Mouse (Mus musculus): Measurements from ENCODE around the gene Cd9.

DNA sequence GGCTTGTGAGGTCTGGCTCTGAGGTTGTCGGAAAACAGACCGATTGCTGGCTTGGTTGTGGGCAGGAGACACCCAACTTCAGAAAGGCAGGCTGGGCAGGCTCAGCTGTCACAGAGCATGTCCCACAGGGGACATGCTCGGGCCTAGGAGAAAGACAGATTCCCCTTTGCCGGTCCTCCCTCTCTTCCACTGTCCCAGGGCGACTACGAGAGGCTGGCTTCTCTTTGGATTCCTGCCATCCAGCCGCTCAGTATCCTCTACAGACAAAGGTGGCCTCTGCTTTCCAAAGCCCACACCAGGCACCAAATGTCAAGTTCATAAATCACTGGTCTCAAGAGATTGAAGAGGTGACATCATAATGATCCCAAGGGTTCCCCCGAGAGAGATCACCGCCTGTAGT is 2.6 kb downstream of the Cd9 start:
- no peak for TF ChIP-seq CTCF (conservative IDR thresholded peaks at IDR 0.05; ENCODE audit: insufficient read depth, insufficient read length, low read depth, low read length)
- TF ChIP-seq POLR2A (IDR thresholded peaks at IDR 0.05; ENCODE audit: low read depth, low read length): no peak
